Mouse (Mus musculus) MEL-GATA-1-ER (cell line): Measurements from ENCODE around the gene Arsg.

ENCODE experiments used
- DNase-seq: peaks from one replicate; pipeline ENCODE4 v3.0.0-alpha.2; 2012; ENCODE audit warnings: low read depth; ENCODE audit errors: extremely low read depth

The Arsg gene

DNA sequence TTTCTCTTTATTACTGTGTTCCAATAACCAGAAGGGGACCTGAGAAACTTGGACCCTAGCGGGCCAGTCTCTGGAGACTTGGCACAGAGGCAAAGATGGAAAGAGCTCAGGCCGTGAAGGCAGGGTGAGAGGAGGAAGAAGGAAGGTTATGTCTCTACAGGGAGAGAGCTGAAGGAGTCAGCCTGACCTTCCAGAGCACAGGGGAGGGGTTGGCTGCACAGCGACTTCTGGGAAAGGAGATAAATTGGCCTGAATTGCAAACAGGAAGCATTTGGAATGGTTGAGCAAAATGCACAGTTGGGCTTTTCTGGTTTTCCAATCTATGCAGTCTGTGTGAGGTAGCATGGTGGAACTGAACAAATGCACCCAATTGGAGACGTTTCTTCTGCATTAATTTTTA is 143.6 kb downstream of the Arsg start:
- DNase-seq: no peak

DNA sequence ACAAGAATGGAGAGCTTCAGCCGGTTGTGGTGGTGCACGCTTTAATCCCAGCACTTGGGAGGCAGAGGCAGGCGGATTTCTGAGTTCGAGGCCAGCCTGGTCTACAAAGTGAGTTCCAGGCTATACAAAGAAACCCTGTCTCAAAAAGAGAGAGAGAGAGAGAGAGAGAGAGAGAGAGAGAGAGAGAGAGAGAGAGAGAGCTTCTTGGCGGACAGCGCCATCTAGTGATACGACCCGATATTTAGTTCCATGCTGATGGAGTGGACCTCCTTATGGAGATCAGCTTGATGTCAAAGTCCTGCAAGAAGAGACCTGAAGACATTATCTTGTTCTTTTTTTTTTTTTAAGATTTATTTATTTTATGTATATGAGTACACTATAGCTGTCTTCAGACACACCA is 145.9 kb downstream of the Arsg start:
- peak; percentile 54 for DNase-seq

DNA sequence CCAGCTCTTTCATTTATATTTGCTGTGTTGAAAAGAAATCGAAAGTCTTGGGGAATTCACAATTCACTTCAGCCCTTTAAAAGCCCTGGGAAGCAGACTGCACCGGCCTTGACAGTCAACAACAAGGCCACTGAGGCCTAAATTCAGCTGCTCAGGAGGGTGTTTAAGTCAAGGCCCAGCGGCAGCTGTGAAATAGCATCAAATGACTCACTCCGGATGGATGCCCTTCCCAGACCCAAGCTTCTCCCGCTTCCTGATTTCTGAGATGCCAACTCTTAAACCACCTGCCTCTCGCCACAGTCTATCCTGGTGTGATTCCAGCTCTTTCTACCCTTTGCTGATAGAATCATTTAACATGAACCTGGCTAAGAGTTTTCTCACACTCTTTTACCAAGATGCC is 147.2 kb downstream of the Arsg start:
- no peak for DNase-seq

DNA sequence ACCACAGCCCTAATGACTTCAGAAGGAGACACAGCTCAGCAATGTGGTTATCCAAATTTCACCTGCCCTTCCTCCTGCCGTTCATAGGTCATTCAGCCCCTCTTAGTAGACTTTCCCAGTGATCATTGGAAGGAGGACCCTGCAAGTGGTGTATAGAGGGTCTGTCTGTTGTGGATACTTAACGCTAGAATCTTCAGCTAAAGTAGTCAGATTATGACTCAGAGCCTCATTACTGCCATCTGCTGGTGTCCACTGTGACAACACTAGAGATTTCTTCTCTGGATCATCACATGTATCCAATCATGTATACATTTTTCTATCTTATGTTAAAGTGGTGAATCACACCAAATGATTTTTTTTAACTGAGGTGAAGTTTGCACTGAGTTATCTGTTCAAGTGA is 148.0 kb downstream of the Arsg start:
- DNase-seq: peak; percentile 53

DNA sequence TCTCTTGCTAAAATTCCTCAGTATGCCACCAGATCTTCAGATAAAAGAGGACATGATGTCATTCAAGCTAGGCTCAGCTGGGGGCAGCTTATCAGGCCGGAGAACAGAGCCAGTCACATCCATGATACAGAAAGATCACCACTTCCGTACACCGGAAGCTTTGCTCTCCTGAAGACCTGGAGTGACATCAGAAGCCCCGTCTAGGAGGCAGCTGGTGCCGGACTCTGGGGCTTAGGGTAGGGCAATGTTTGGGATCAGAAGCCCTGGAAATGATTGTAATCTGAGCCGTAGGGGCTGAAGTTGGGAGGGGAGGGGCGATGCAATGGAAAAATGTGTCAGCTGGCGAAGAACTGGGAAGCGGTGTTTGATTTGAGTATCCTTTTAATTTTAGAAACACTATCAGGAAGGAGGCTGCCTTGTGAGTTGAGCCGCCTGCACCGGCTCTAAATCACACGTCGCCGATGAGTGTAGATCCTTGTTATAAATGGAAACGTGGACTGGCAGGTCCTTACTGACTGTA is 149.4 kb downstream of the Arsg start:
- DNase-seq: no peak
